Comparison of ENCODE assay signal across 8 mouse cellular contexts in genomic region chr7:109618721-109619120, GRCm38 (mm10).
DNase-seq lines count a peak whose midpoint lies in the region; ATAC-seq and TF ChIP-seq lines count a peak whose summit lies in the region.

No protein-coding gene starts in this region.

- no peak overlapping the region for H3K9ac ChIP-seq in midbrain, embryonic 11.5 days (ENCODE audit: low read length)
- no peak overlapping the region for H3K9ac ChIP-seq in midbrain, embryonic 13.5 days (replicated peaks)

- no peak for TF ChIP-seq POLR2A in embryonic fibroblast, embryonic 13.5 days (IDR thresholded peaks at IDR 0.05; ENCODE audit: low read depth, low read length)

- H3K4me3 ChIP-seq in midbrain, embryonic 11.5 days (ENCODE audit: low read depth, low read length), result no peak overlapping the region
- H3K4me3 ChIP-seq in midbrain, embryonic 13.5 days (replicated peaks), result no peak overlapping the region
- H3K4me3 ChIP-seq in embryonic fibroblast, embryonic 13.5 days (ENCODE audit: insufficient read depth, low read length), result no peak overlapping the region

- H3K36me3 ChIP-seq in midbrain, embryonic 11.5 days (ENCODE audit: control insufficient read depth, insufficient read depth, low read length), result no peaks in the 10 kb centered on the region
- H3K36me3 ChIP-seq in midbrain, embryonic 13.5 days, result no peaks in the 10 kb centered on the region

- H3K27me3 ChIP-seq in midbrain, embryonic 11.5 days (ENCODE audit: control insufficient read depth, insufficient read depth, low read length), result no peaks in the 10 kb centered on the region
- no peaks in the 10 kb centered on the region for H3K27me3 ChIP-seq in midbrain, embryonic 13.5 days

- peak; percentile 92 for DNase-seq in midbrain, embryonic 11.5 days (ENCODE audit: low spot score, missing footprints)
- DNase-seq in adrenal gland, postnatal 10 days, result peak; percentile 84
- peak; percentile 55 to 75 for DNase-seq in kidney, adult 8-10 months
- DNase-seq in lung, postnatal 10 days, result peak; percentile 87
- peak; percentile 48 for DNase-seq in skeletal muscle tissue, adult 2 months (ENCODE audit: low read depth, low spot score)

- no peak overlapping the region for H3K27ac ChIP-seq in midbrain, embryonic 11.5 days (ENCODE audit: low read depth, low read length)
- no peak overlapping the region for H3K27ac ChIP-seq in midbrain, embryonic 13.5 days
- H3K27ac ChIP-seq in embryonic fibroblast, embryonic 13.5 days (ENCODE audit: insufficient read depth, low read length), result peak overlapping the region; percentile 67

- ATAC-seq in midbrain, embryonic 11.5 days (ENCODE audit: low FRiP score), result no peak
- ATAC-seq in midbrain, embryonic 13.5 days, result no peak
- ATAC-seq in activated CD4-positive, CD25-positive, alpha-beta regulatory T cell, adult 4 months, result no peak

- no peaks in the 10 kb centered on the region for H3K9me3 ChIP-seq in midbrain, embryonic 11.5 days (ENCODE audit: control insufficient read depth, low read length)
- H3K9me3 ChIP-seq in midbrain, embryonic 13.5 days, result no peaks in the 10 kb centered on the region

- WGBS in midbrain, embryonic 11.5 days, result 20% methylated on average over 6 of the region's 6 CpGs
- 18% methylated on average over 6 of the region's 6 CpGs for WGBS in midbrain, embryonic 13.5 days

- TF ChIP-seq CTCF in embryonic fibroblast, embryonic 13.5 days (IDR thresholded peaks at IDR 0.05; ENCODE audit: borderline replicate concordance, insufficient read depth, low read length), result peak; percentile 46; the same call in 1 of the 2 replicates

- H3K4me2 ChIP-seq in midbrain, embryonic 11.5 days, result no peak overlapping the region
- H3K4me2 ChIP-seq in midbrain, embryonic 13.5 days (replicated peaks), result no peak overlapping the region

- peaks cover 28% of the 10 kb centered on the region for H3K4me1 ChIP-seq in midbrain, embryonic 11.5 days (ENCODE audit: control insufficient read depth, insufficient read depth, low read length)
- H3K4me1 ChIP-seq in midbrain, embryonic 13.5 days (replicated peaks), result peaks cover 33% of the 10 kb centered on the region
- peaks cover 29% of the 10 kb centered on the region for H3K4me1 ChIP-seq in embryonic fibroblast, embryonic 13.5 days (ENCODE audit: control insufficient read depth, insufficient read depth, low read length)
